Mouse (Mus musculus): ENCODE measurements around the gene Ptgfrn.

- TF ChIP-seq EP300 (IDR thresholded peaks at IDR 0.05; ENCODE audit: low read depth) (no peak), CTCF (IDR thresholded peaks at IDR 0.05; ENCODE audit: low read depth) (no peak)
Measured at GRCm38 (mm10) chr3:101022967-101023366, 87.1 kb downstream of the Ptgfrn start.

All from liver, postnatal 0 days (tissue).